Mouse (Mus musculus) heart, postnatal 0 days (tissue): Measurements from ENCODE around the gene Rcan1. TPM values are rescaled to one million over a fixed set of nuclear protein-coding genes. Genes with fewer than 3 reads are reported as not detected.
A peak's percentile ranks its signal among the peaks of the same experiment; 100 is the strongest.

Source experiments
- ATAC-seq: fragments of 200-750 bp; cut with Nextera tagmentation; 2 replicates; pipeline ENCODE4 v1.8.0; 2017; ENCODE audit warnings: low read depth, moderate number of reproducible peaks, moderate library complexity; ENCODE audit not compliant: insufficient read depth
- DNase-seq: peaks from one replicate; pipeline ENCODE4 v3.0.0-alpha.2; 2016; ENCODE audit warnings: low spot score
- H3K27ac ChIP-seq: fragments of 300-500 bp; sonication (generic); 2 replicates; pipeline ENCODE4 v1.5.1; 2014; ENCODE audit warnings: low read depth, mild to moderate bottlenecking
- H3K27me3 ChIP-seq: fragments of 300-500 bp; sonication (generic); 2 replicates; pipeline ENCODE4 v1.6.1; 2014; ENCODE audit warnings: low read length, mixed read lengths; ENCODE audit not compliant: control insufficient read depth, insufficient read depth
- H3K36me3 ChIP-seq: fragments of 300-500 bp; sonication (generic); replicated peaks from 2 replicates; pipeline ENCODE4 v1.6.1; 2014; ENCODE audit warnings: low read length, mixed read lengths; ENCODE audit not compliant: control insufficient read depth, insufficient read depth
- H3K4me1 ChIP-seq: fragments of 300-500 bp; sonication (generic); 2 replicates; pipeline ENCODE4 v1.6.1; 2014; ENCODE audit warnings: antibody characterized with exemption; ENCODE audit not compliant: control insufficient read depth, insufficient read depth
- H3K4me2 ChIP-seq: fragments of 300-500 bp; sonication (generic); 2 replicates; pipeline ENCODE4 v1.6.1; 2014; ENCODE audit warnings: low read depth, mild to moderate bottlenecking, low read length, moderate library complexity
- H3K4me3 ChIP-seq: fragments of 300-500 bp; sonication (generic); 2 replicates; pipeline ENCODE4 v1.5.1; 2014; ENCODE audit warnings: low read depth, low read length
- H3K9ac ChIP-seq: fragments of 300-500 bp; sonication (generic); replicated peaks from 2 replicates; pipeline ENCODE4 v1.6.1; 2014; ENCODE audit warnings: low read depth, low read length, mixed read lengths
- H3K9me3 ChIP-seq: fragments of 300-500 bp; sonication (generic); replicated peaks from 2 replicates; pipeline ENCODE4 v1.6.1; 2016; ENCODE audit warnings: low read length; ENCODE audit not compliant: control insufficient read depth
- CTCF ChIP-seq: IDR thresholded peaks from 2 replicates; pipeline ENCODE4 v1.5.1; 2016; ENCODE audit warnings: antibody characterized with exemption, control low read depth, low read depth
- EP300 ChIP-seq: IDR thresholded peaks from 2 replicates; pipeline ENCODE4 v1.6.1; 2016; ENCODE audit warnings: antibody characterized with exemption, low read depth
- WGBS: fragments of 180-500 bp; shearing (Covaris S2); extraction: QIAGEN DNeasy Blood & Tissue Kit; methylation state at CpG from one replicate; pipeline ENCODE4 v1.1.7; 2014; 5-methylcytosine and 5-hydroxymethylcytosine counted together
- polyA plus RNA-seq: library from polyadenylated mRNA; unstranded; fragments of >200 nt; fragmentation: Nextera tagmentation; extraction: Ambion mirVana; gene quantifications from 2 replicates; pipeline ENCODE4 v1.2.1, GENCODE M21; 2015
- total RNA-seq: library from RNA; depleted of rRNA; stranded (reverse); fragments of >200 nt; gene quantifications from 2 replicates; pipeline ENCODE4 v1.2.3, GENCODE M21; 2014; ENCODE audit warnings: low replicate concordance

Gene Rcan1
- total and polyA plus RNA-seq, 2 experiments from 2014 or later: 64.6 to 83.7 TPM

GRCm38 (mm10) chr16:92393732-92394131 lies 76.9 kb downstream of the Rcan1 start:
- 95% methylated on average over 3 of the region's 3 CpGs for WGBS
- ATAC-seq: no peak

GRCm38 (mm10) chr16:92387692-92388091 lies 83.0 kb downstream of the Rcan1 start:
- no peak overlapping the region for H3K9ac ChIP-seq
- H3K27me3 ChIP-seq: no peaks in the 10 kb centered on the region
- no peak overlapping the region for H3K27ac ChIP-seq
- no peak overlapping the region for H3K4me2 ChIP-seq
- no peak for DNase-seq
- WGBS: 78% methylated on average over 10 of the region's 10 CpGs
- TF ChIP-seq CTCF: no peak
- no peak for TF ChIP-seq EP300
- H3K9me3 ChIP-seq: no peaks in the 10 kb centered on the region
- no peaks in the 10 kb centered on the region for H3K4me1 ChIP-seq
- no peak overlapping the region for H3K4me3 ChIP-seq
- no peak for ATAC-seq
- peaks cover 19% of the 10 kb centered on the region for H3K36me3 ChIP-seq

More at GRCm38 (mm10) chr16:92393732-92394131, 76.9 kb downstream of the Rcan1 start:
- Histone ChIP-seq H3K27me3 (no peaks in the 10 kb centered on the region), H3K4me3 (no peak overlapping the region), H3K9ac (no peak overlapping the region), H3K9me3 (no peaks in the 10 kb centered on the region), H3K27ac (no peak overlapping the region; the same call in 1 of the 2 replicates), H3K4me1 (peaks cover 21% of the 10 kb centered on the region), H3K36me3 (peaks cover 65% of the 10 kb centered on the region), H3K4me2 (no peak overlapping the region)
- TF ChIP-seq CTCF (peak; percentile 40), EP300 (no peak)
- no peak for DNase-seq

- peak; percentile 50 for DNase-seq
- no peak for TF ChIP-seq EP300
- peak; percentile 77 for TF ChIP-seq CTCF
- Histone ChIP-seq H3K27me3 (no peaks in the 10 kb centered on the region), H3K27ac (no peak overlapping the region), H3K9me3 (no peaks in the 10 kb centered on the region), H3K4me1 (no peaks in the 10 kb centered on the region), H3K4me2 (no peak overlapping the region), H3K4me3 (no peak overlapping the region), H3K9ac (no peak overlapping the region), H3K36me3 (no peaks in the 10 kb centered on the region)
- peak; percentile 51; the same call in 1 of the 2 replicates for ATAC-seq
- WGBS: 4% methylated on average over 2 of the region's 2 CpGs
Observed at GRCm38 (mm10) chr16:92385062-92385461, 85.6 kb downstream of the Rcan1 start.

GRCm38 (mm10) chr16:92383412-92383811 lies 87.3 kb downstream of the Rcan1 start:
- no peaks in the 10 kb centered on the region for H3K27me3 ChIP-seq
- H3K27ac ChIP-seq: no peak overlapping the region
- TF ChIP-seq CTCF: no peak
- TF ChIP-seq EP300: no peak
- no peak overlapping the region for H3K9ac ChIP-seq
- no peaks in the 10 kb centered on the region for H3K4me1 ChIP-seq
- no peak overlapping the region for H3K4me2 ChIP-seq
- DNase-seq (no peak), ATAC-seq (no peak)
- no peaks in the 10 kb centered on the region for H3K9me3 ChIP-seq
- no peaks in the 10 kb centered on the region for H3K36me3 ChIP-seq
- no peak overlapping the region for H3K4me3 ChIP-seq

GRCm38 (mm10) chr16:92382508-92382907 lies 88.2 kb downstream of the Rcan1 start:
- H3K27me3 ChIP-seq: no peaks in the 10 kb centered on the region
- H3K4me3 ChIP-seq: no peak overlapping the region
- H3K4me1 ChIP-seq: no peaks in the 10 kb centered on the region
- H3K4me2 ChIP-seq: no peak overlapping the region
- DNase-seq (no peak), ATAC-seq (no peak)
- no peak overlapping the region for H3K9ac ChIP-seq
- H3K9me3 ChIP-seq: no peaks in the 10 kb centered on the region
- no peak overlapping the region for H3K27ac ChIP-seq
- WGBS: 67% methylated on average over 6 of the region's 6 CpGs
- no peaks in the 10 kb centered on the region for H3K36me3 ChIP-seq
- no peak for TF ChIP-seq EP300

- Histone ChIP-seq H3K9me3 (no peaks in the 10 kb centered on the region), H3K27me3 (no peaks in the 10 kb centered on the region), H3K4me3 (no peak overlapping the region), H3K27ac (no peak overlapping the region), H3K36me3 (no peaks in the 10 kb centered on the region), H3K4me2 (no peak overlapping the region), H3K4me1 (no peaks in the 10 kb centered on the region), H3K9ac (no peak overlapping the region)
- DNase-seq (no peak), ATAC-seq (no peak)
- TF ChIP-seq EP300 (no peak), CTCF (no peak)
- WGBS: 65% methylated on average over 6 of the region's 6 CpGs
Observed at GRCm38 (mm10) chr16:92381092-92381491, 89.6 kb downstream of the Rcan1 start.
